Mouse (Mus musculus) liver, embryonic 14.5 days (tissue): ENCODE results near the gene Calr4.

Experiments used
- CTCF ChIP-seq: IDR thresholded peaks from 2 replicates; pipeline ENCODE4 v1.5.1; 2016; ENCODE audit warnings: antibody characterized with exemption, low read depth, control low read depth
- EP300 ChIP-seq: IDR thresholded peaks from 2 replicates; pipeline ENCODE4 v1.6.1; 2016; ENCODE audit warnings: antibody characterized with exemption, low read depth

DNA sequence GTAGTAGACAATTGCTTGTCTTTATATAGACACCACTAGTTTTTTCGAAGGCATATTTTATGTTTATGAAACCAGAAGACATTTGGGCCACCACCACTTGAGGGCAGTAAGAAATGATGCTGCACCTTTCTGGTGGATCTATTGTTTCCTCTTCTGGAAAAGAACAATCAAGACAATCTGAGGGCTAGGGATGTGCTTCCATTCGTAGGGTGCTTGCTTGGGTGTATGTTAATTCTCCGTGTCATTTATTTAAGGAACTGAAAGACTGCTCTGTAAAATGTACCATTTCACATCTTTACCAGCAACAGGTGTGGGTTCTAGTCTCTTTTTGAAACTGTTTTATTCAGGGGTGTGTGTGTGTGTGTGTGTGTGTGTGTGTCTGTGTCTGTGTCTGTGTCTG is 34.6 kb downstream of the Calr4 start:
- TF ChIP-seq CTCF, result no peak
- TF ChIP-seq EP300, result no peak
